Mouse (Mus musculus): ENCODE results near the gene Gm10665.
"Not testable (repeated sequence)": the region's sequence is repeated elsewhere in the genome, so short reads cannot be mapped to it uniquely, and the experiment has no call there.

GRCm38 (mm10) chr7:22438129-22438528 is 25.7 kb downstream of the Gm10665 start, which contains the start of gene Vmn1r149:
- not testable (repeated sequence) for TF ChIP-seq CTCF, EP300 (IDR thresholded peaks at IDR 0.05; ENCODE audit: low read depth)

All from heart, postnatal 0 days (tissue).